Mouse (Mus musculus): ENCODE data around the gene Rasal1.

DNA sequence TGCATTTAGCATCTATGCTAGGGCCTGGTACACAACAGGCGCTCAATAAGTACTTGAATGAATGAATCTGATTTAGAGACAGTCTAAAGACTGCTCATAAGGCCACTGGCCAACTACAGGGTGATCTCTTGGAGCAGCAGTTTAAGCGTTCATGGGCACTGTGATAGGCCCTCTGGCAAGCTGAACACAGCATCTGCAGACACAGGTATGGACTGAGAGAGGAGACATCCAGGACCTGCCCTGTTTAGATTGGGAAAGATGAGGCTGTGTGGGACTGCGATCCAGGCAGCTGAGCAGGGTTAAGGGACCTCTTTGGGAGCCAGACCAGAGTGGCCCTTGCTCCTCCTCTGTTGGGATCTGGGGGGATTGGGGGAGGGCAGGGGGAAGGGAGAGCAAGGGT, 63.2 kb downstream of the Rasal1 start, which contains the start of gene Dtx1:
- TF ChIP-seq CTCF (IDR thresholded peaks at IDR 0.05; ENCODE audit: control insufficient read depth, insufficient read depth, insufficient replicate concordance, low read depth, low read length), result no peak
- no peak for TF ChIP-seq POLR2A (IDR thresholded peaks at IDR 0.05; ENCODE audit: control insufficient read depth, low read depth, low read length)
